ENCODE assay signal across 14 mouse cellular contexts in genomic region chr11:79230251-79230570, GRCm38 (mm10). TPM values are rescaled to one million over a fixed set of nuclear protein-coding genes. Genes with fewer than 3 reads are reported as not detected.
DNase-seq lines count a peak whose midpoint lies in the region; ATAC-seq and TF ChIP-seq lines count a peak whose summit lies in the region.
"Had no signal": no experiment of that assay in that cellular context is flagged by ENCODE, and none has a peak within 500 bp of the region (broad histone marks: within the 10 kb centered on the region; RNA-seq: fewer than 3 reads in every experiment).

No protein-coding gene starts in this region.

- TF ChIP-seq POLR2A in thymus, adult 2 months (IDR thresholded peaks at IDR 0.05; ENCODE audit: control insufficient read depth, extremely low read depth, insufficient read depth, low read length, poor library complexity) = no peak

- H3K27me3 ChIP-seq in thymus, adult 2 months (ENCODE audit: control insufficient read depth, insufficient read depth, low read length) = no peaks in the 10 kb centered on the region
- H3K27me3 ChIP-seq in forebrain, embryonic 15.5 days = no peaks in the 10 kb centered on the region
- H3K27me3 ChIP-seq: heart, embryonic 13.5 days; megakaryocyte, embryonic 14.5 days had no signal

- 94% methylated on average over 13 of the region's 13 CpGs for WGBS in thymus, adult 2 months
- WGBS in forebrain, embryonic 15.5 days = 90% methylated on average over 13 of the region's 13 CpGs

- intact Hi-C loops in heart, postnatal 36 days (cut with DNase I) = no loop called here

- no peaks in the 10 kb centered on the region for H3K9me3 ChIP-seq in forebrain, embryonic 15.5 days
- H3K9me3 ChIP-seq: forebrain, embryonic 10.5 days; heart, embryonic 13.5 days; megakaryocyte, embryonic 14.5 days had no signal

- no peak for ATAC-seq in forebrain, embryonic 15.5 days (replicated peaks)
- ATAC-seq: midbrain, embryonic 16.5 days had no signal

- H3K36me3 ChIP-seq in thymus, adult 2 months (ENCODE audit: control insufficient read depth, insufficient read depth, low read length) = no peaks in the 10 kb centered on the region
- no peaks in the 10 kb centered on the region for H3K36me3 ChIP-seq in forebrain, embryonic 15.5 days
- H3K36me3 ChIP-seq: forebrain, embryonic 10.5 days; heart, embryonic 13.5 days had no signal

- DNase-seq in thymus, postnatal 14 days = peak; percentile 0
- DNase-seq in thymus, adult 2 months = no peak
- DNase-seq in kidney, adult 8-10 months = peak; percentile 74 to 84
- DNase-seq in kidney, postnatal 25 days = peak; percentile 64 to 82
- DNase-seq in heart, postnatal 36 days = no peak
- DNase-seq in urinary bladder, postnatal 36 days (ENCODE audit: low spot score in 2 of 2) = no peak
- DNase-seq: liver; lung, adult 18-20 months; thymus, postnatal 36 days had no signal

- no peak for TF ChIP-seq CTCF in thymus, adult 2 months (IDR thresholded peaks at IDR 0.05; ENCODE audit: borderline replicate concordance, control insufficient read depth, extremely low read depth, insufficient read depth, low read length, poor library complexity)

- H3K9ac ChIP-seq in forebrain, embryonic 15.5 days (replicated peaks) = no peak overlapping the region
- H3K9ac ChIP-seq: heart, embryonic 13.5 days had no signal

- H3K4me2 ChIP-seq in forebrain, embryonic 15.5 days (replicated peaks) = no peak overlapping the region
- H3K4me2 ChIP-seq: heart, embryonic 13.5 days had no signal

- no peak overlapping the region for H3K27ac ChIP-seq in thymus, adult 2 months (ENCODE audit: control insufficient read depth, insufficient read depth, low read length)
- no peak overlapping the region for H3K27ac ChIP-seq in forebrain, embryonic 15.5 days (replicated peaks)
- H3K27ac ChIP-seq: forebrain, embryonic 10.5 days; heart, embryonic 13.5 days had no signal

- no peak overlapping the region for H3K4me3 ChIP-seq in thymus, adult 2 months (ENCODE audit: control insufficient read depth, insufficient read depth, low read length)
- no peak overlapping the region for H3K4me3 ChIP-seq in forebrain, embryonic 15.5 days
- H3K4me3 ChIP-seq: forebrain, embryonic 10.5 days; heart, embryonic 13.5 days had no signal

- no peaks in the 10 kb centered on the region for H3K4me1 ChIP-seq in thymus, adult 2 months (replicated peaks; ENCODE audit: control insufficient read depth, insufficient read depth, low read length)
- H3K4me1 ChIP-seq in forebrain, embryonic 15.5 days = peaks cover 10% of the 10 kb centered on the region

RNA-seq across cellular contexts. Expression of gene Wsb1, which starts 24.3 kb away (rescaled TPM):
- polyA plus RNA-seq in thymus, adult 2 months (2012; rRNA removed) = 87.5 and 102 TPM in 2 replicates
- 10 to 100 TPM; 14.7 to 14.9 TPM for total RNA-seq in heart, postnatal 36 days (2021)
- polyA plus RNA-seq in forebrain, embryonic 15.5 days (2015; fragmentation: Nextera tagmentation; extraction: Ambion mirVana) = 438 and 470 TPM in 2 replicates

Comparison
In these comparisons a context has a peak if more than half of its experiments do, and no peak if none do; other contexts are left out.
1. DNase-seq: peak in thymus, postnatal 14 days (single experiment), kidney, adult 8-10 months (2 of 2) and kidney, postnatal 25 days (2 of 2); none in thymus, adult 2 months (single experiment), heart, postnatal 36 days (0 of 2) and urinary bladder, postnatal 36 days (0 of 2).